Mouse (Mus musculus) bone marrow macrophage, adult 2 months (primary cell): ENCODE data around the gene Rtn1.

Experiments
- CTCF ChIP-seq: IDR thresholded peaks from 2 replicates; pipeline ENCODE4 v1.5.1; 2012; ENCODE audit warnings: low read depth, mild to moderate bottlenecking, low read length, moderate library complexity
- POLR2A ChIP-seq: IDR thresholded peaks from 2 replicates; pipeline ENCODE4 v1.6.1; 2012; ENCODE audit warnings: mild to moderate bottlenecking, low read depth, low read length, borderline replicate concordance

- TF ChIP-seq POLR2A (no peak), CTCF (no peak)
These were observed 100.3 kb downstream of the Rtn1 start for GRCm38 (mm10) chr12:72308506-72308905.
